Mouse (Mus musculus): ENCODE measurements around the gene Irf7.

GRCm38 (mm10) chr7:141276546-141276945 lies 10.3 kb upstream of the Irf7 start, which contains the start of gene Cdhr5:
- TF ChIP-seq MAFK (IDR thresholded peaks at IDR 0.05; ENCODE audit: borderline replicate concordance, low read depth, low read length) (no peak), POLR2A (IDR thresholded peaks at IDR 0.05; ENCODE audit: control insufficient read depth in 1 of 2, insufficient read depth in 1 of 2, low read depth in 1 of 2, low read length in 2 of 2, poor library complexity in 1 of 2) (no peak), GATA1 (IDR thresholded peaks at IDR 0.05; ENCODE audit: low read depth, low read length) (no peak), CTCF (IDR thresholded peaks at IDR 0.05 in 2 of 3, conservative IDR thresholded peaks at IDR 0.05 in 1 of 3; ENCODE audit: control insufficient read depth in 1 of 3, insufficient read depth in 1 of 3, low read depth in 2 of 3, low read length in 3 of 3, poor library complexity in 1 of 3, severe bottlenecking in 1 of 3) (no peak), RCOR1 (IDR thresholded peaks at IDR 0.05; ENCODE audit: low read depth, low read length) (no peak), POLR2AphosphoS2 (IDR thresholded peaks at IDR 0.05; ENCODE audit: low read length) (no peak), ZNF384 (IDR thresholded peaks at IDR 0.05; ENCODE audit: low read depth, low read length) (no peak), CHD2 (IDR thresholded peaks at IDR 0.05; ENCODE audit: low read length) (no peak), TAL1 (IDR thresholded peaks at IDR 0.05; ENCODE audit: low read length) (no peak), UBTF (IDR thresholded peaks at IDR 0.05; ENCODE audit: borderline replicate concordance, insufficient read depth, low read depth, low read length) (no peak), ZMIZ1 (IDR thresholded peaks at IDR 0.05; ENCODE audit: low read depth, low read length) (no peak), MAX (IDR thresholded peaks at IDR 0.05; ENCODE audit: low read length) (no peak)
